In the genomic region with DNA sequence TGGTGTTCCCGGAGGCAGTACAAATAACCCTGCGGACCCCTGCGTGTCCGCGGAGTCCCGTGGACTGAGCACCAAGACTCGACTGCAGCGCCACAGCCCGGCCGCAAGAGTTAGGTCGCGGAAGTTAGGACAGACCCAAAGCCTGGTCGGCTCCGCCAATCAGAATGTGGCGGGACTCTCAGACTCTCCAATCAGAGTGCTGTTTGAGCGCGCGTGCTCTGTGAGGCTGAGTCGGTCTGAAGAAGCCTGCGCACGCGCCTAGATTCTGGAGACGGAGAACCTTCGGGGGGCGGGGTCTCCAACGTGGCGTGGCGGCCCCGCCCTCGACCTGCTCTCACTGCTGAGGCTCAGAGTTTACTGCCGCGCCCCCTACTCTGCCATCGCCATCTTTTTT, we compare ENCODE assay signal across 8 mouse cellular contexts. TPM values are rescaled to one million over a fixed set of nuclear protein-coding genes. Genes with fewer than 3 reads are reported as not detected.
DNase-seq lines count a peak whose midpoint lies in the region; ATAC-seq and TF ChIP-seq lines count a peak whose summit lies in the region.

Gene Smim4, minus strand, starts transcription at position 131 of the 394 bp plus-strand sequence.

- peak within 1 kb of the TSS; percentile 93 for H3K27ac ChIP-seq in gastrocnemius, adult 2 months
- peak within 1 kb of the TSS; percentile 72 for H3K27ac ChIP-seq in hindbrain, postnatal 0 days
- peak within 1 kb of the TSS; percentile 86 for H3K27ac ChIP-seq in left cerebral cortex, adult 2 months

- peaks cover 34% of the 10 kb centered on the region for H3K4me1 ChIP-seq in hindbrain, postnatal 0 days (ENCODE audit: insufficient read depth, low read length)

- 1% methylated on average over 33 of the region's 33 CpGs for WGBS in hindbrain, postnatal 0 days

- intact Hi-C loops in gastrocnemius, adult 2 months (cut with DNase I) = loop anchor here (2.0 to 5.0 kb wide), 3 partner anchors 42 to 123 kb away; partner anchors contain the start of genes Bap1 and Phf7
- intact Hi-C loops in left cerebral cortex, adult 2 months (cut with DNase I) = no loop called here

- DNase-seq in ZHBTc4 (ENCODE audit: low read depth, low spot score) = peak; percentile 100
- DNase-seq in gastrocnemius, adult 2 months = peak; percentile 98
- DNase-seq in hindbrain, postnatal 0 days (ENCODE audit: low spot score) = peak; percentile 100
- DNase-seq in left cerebral cortex, adult 2 months (ENCODE audit: extremely low spot score in 1 of 2, low spot score in 2 of 2) = peak; percentile 93 to 96
- DNase-seq in right cerebral cortex, adult 2 months (ENCODE audit: low spot score in 2 of 2) = peak; percentile 97 to 98
- peak; percentile 98 for DNase-seq in urinary bladder, postnatal 14 days (ENCODE audit: low spot score)

- peak within 1 kb of the TSS; percentile 62 for H3K9ac ChIP-seq in hindbrain, postnatal 0 days (replicated peaks; ENCODE audit: low read length)

- peak; percentile 71 for TF ChIP-seq CTCF in gastrocnemius, adult 2 months (IDR thresholded peaks at IDR 0.05)
- TF ChIP-seq CTCF in hindbrain, postnatal 0 days (IDR thresholded peaks at IDR 0.05; ENCODE audit: low read depth) = peak; percentile 76
- TF ChIP-seq CTCF in left cerebral cortex, adult 2 months (IDR thresholded peaks at IDR 0.05) = peak; percentile 56

- no peaks in the 10 kb centered on the region for H3K9me3 ChIP-seq in hindbrain, postnatal 0 days (ENCODE audit: low read length)

- H3K36me3 ChIP-seq in hindbrain, postnatal 0 days (ENCODE audit: insufficient read depth, low read length) = no peaks in the 10 kb centered on the region

- peak; percentile 80 for ATAC-seq in common myeloid progenitor, adult 5-6 weeks (replicated peaks; ENCODE audit: low read depth, poor library complexity, severe bottlenecking)
- peak; percentile 96 for ATAC-seq in hindbrain, postnatal 0 days
- ATAC-seq in megakaryocyte, adult 5-6 weeks (ENCODE audit: poor library complexity, severe bottlenecking) = peak; percentile 84

- no peaks in the 10 kb centered on the region for H3K27me3 ChIP-seq in hindbrain, postnatal 0 days (ENCODE audit: insufficient read depth, low read length)

- peak within 1 kb of the TSS; percentile 87 for H3K4me2 ChIP-seq in hindbrain, postnatal 0 days (ENCODE audit: low read depth, low read length)

- H3K4me3 ChIP-seq in gastrocnemius, adult 2 months = peak within 1 kb of the TSS; percentile 91
- H3K4me3 ChIP-seq in hindbrain, postnatal 0 days (ENCODE audit: low read length) = peak within 1 kb of the TSS; percentile 59
- peak within 1 kb of the TSS; percentile 95 for H3K4me3 ChIP-seq in left cerebral cortex, adult 2 months

RNA-seq across cellular contexts. Expression of gene Smim4, which starts in this region (rescaled TPM):
- total RNA-seq in common myeloid progenitor, adult 5-6 weeks (2017) = 23.6 and 45.1 TPM in 2 replicates
- total RNA-seq in gastrocnemius, adult 2 months (2021) = 10 to 100 TPM; 33.4 to 36.1 TPM
- 0.93 and 5.0 TPM in 2 replicates for total RNA-seq in hindbrain, postnatal 0 days (2014; rRNA removed)
- polyA plus RNA-seq in hindbrain, postnatal 0 days (2015; fragmentation: Nextera tagmentation; extraction: Ambion mirVana) = 59.5 and 64.8 TPM in 2 replicates
- total RNA-seq in left cerebral cortex, adult 2 months (2021) = 10 to 100 TPM; 21.9 to 23.5 TPM
- total RNA-seq in megakaryocyte, adult 5-6 weeks (2015) = 65.2 and 73.3 TPM in 2 replicates
- total RNA-seq in megakaryocyte, adult 5-6 weeks (2017) = 34.8 and 42.5 TPM in 2 replicates

Comparison
In these comparisons a context has a peak if more than half of its experiments do, and no peak if none do; other contexts are left out.
1. Peak in every context shown above with its lines: DNase-seq, ATAC-seq, H3K4me3 ChIP-seq and H3K27ac ChIP-seq.